Mouse (Mus musculus) lung, postnatal 4 days (tissue): Measurements from ENCODE around the gene Olfr815.
"Not testable (repeated sequence)": the region's sequence is repeated elsewhere in the genome, so short reads cannot be mapped to it uniquely, and the experiment has no call there.

Source experiments
- DNase-seq, 2 experiments: peaks; one replicate each; pipeline ENCODE4 v3.0.0; 2021

The Olfr815 gene

DNA sequence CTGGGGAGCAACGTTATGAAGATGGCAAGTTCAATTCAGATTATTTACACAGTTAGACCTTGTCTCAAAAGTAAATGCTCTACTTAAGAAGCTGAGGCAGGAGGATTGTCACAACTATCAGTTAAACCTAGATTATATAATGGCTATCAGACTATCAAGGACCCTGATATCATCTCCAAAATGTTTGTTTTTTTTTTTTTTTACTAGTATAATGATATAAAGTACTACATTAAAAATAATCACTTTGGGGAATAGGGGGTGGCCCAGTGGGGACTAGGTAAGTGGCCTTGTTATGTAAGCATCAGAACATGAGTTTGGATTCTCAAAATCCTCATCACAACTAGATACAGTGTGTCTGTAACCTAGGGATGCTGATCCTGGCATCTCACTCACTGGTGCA lies at the start of gene Olfr815:
Gene Olfr815 (minus strand): TSS at position 101 of the 400 bp plus-strand sequence.
- not testable (repeated sequence) for DNase-seq

DNA sequence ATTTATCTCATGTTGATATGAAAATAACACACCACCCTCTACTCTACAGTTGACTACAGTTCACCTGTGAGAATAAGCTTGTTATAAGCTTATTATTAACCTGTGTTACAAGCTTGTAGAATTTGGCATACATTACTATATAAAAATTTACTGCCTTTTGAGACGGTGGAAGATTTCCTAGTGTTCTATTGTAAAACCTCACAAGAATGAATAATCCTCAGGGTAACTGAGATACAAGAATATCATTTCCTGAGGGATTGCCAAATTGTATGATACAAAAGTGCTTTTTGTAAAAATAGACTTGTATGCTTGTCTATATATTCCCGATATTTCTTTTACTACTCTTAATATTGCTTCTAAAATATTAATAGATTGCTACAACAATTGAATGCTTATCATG lies 43.3 kb upstream of the Olfr815 start, which contains the start of gene Olfr818:
Gene Olfr818 (minus strand): TSS at position 101 of the 400 bp plus-strand sequence.
- DNase-seq, result no peak

DNA sequence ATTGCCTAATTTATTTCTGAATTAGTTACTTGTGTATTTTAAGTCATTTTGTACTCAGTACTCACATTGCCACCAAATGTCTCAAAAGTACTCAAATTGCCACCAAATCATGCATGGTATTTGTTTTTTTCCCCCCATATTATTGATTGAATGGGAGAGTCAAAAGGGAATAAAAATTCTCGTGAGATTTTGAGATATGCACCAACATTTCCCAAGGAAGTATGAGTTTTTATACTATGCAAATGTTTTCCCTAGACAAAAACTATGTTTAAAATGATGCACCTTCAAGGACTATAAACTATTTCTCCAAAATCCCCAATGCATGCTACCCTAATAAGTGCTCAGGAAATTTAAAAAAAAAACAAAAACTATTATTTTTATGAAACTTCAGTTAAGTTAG lies 9.8 kb upstream of the Olfr815 start, which contains the start of gene Olfr816:
Gene Olfr816 (minus strand): TSS at position 101 of the 400 bp plus-strand sequence.
- no peak for DNase-seq

DNA sequence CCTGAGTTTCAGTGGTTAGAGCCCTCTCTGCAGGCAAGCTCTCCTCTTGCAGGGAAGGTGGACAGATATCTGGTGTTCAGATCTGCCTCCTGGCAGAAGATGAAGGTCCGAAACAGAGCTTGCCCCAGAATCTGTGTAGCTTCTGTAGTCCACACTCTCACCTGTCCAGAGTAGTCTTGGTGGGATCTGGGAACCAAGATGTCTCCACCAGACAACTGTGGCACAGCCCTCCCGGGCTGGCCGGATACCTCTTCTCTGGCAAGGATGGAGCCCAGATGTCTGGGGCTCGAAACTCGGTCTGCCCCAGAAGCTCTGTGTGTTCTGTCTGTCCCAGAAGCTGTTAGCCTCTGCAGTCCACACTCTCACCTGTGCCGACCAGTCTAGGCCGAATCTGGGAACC lies 19.7 kb downstream of the Olfr815 start:
- no peak for DNase-seq

DNA sequence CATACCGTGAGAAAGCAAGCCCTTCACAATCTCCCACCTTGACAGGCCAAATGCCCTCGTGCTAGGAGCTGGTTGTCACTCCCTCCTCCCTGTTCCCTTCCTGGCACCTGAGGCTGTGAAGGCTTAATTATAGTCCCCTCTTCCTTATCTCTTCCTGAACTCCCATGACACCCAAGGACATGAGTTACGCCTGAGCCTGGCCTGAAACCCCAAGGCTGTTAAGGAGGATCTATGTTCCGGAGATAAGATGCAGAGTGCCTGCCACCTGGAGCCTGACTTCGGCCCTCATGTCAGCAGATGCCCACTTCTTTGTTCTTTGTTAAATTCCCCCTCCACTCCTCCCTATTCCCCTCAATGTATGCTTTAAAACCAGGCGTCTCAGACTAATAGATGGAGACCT lies 20.2 kb downstream of the Olfr815 start:
- DNase-seq, result not testable (repeated sequence)

DNA sequence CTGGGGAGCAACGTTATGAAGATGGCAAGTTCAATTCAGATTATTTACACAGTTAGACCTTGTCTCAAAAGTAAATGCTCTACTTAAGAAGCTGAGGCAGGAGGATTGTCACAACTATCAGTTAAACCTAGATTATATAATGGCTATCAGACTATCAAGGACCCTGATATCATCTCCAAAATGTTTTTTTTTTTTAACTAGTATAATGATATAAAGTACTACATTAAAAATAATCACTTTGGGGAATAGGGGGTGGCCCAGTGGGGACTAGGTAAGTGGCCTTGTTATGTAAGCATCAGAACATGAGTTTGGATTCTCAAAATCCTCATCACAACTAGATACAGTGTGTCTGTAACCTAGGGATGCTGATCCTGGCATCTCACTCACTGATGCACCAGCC lies 25.9 kb downstream of the Olfr815 start, which contains the start of gene Olfr814:
Gene Olfr814 (minus strand): TSS at position 101 of the 400 bp plus-strand sequence.
- DNase-seq, result not testable (repeated sequence)

DNA sequence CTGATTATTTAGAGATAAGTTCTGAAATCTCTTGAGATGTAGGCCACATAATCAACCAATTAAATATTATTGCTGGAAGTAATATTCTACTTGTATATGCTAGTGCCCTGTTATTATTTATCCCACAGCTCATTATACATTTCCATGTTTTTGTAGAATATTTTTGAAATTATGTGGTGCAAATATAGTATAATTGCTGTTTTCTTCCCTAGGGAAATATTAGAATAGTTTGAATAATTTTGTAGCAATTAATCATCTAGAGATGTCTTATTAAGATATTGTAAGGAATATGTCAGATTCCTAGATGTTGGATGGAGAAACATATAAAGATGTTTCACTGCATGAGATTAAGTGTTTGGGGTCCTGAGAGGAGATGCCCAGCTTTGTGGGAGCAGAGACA lies 50.6 kb downstream of the Olfr815 start, which contains the start of gene Olfr813:
Gene Olfr813 (plus strand): TSS at position 301 of the 400 bp plus-strand sequence.
- DNase-seq, result no peak
